Mouse (Mus musculus) macrophage (primary cell): ENCODE data around the gene Bid. TPM values are rescaled to one million over a fixed set of nuclear protein-coding genes. Genes with fewer than 3 reads are reported as not detected.

ENCODE experiments used
- H3K27ac ChIP-seq: fragments of 350-480 bp; formaldehyde crosslinking; 2 replicates; pipeline ENCODE4 v1.9.0; 2021
- H3K36me3 ChIP-seq: fragments of 350-480 bp; formaldehyde crosslinking; 2 replicates; pipeline ENCODE4 v1.9.0; 2021; ENCODE audit errors: inconsistent target
- H3K4me3 ChIP-seq: fragments of 350-480 bp; formaldehyde crosslinking; 2 replicates; pipeline ENCODE4 v1.9.0; 2021; ENCODE audit errors: inconsistent target
- H3K79me2 ChIP-seq: fragments of 350-480 bp; formaldehyde crosslinking; 2 replicates; pipeline ENCODE4 v1.9.0; 2021; ENCODE audit errors: inconsistent target
- WGBS: methylation state at CpG from one replicate; pipeline ENCODE4 v1.1.7; 2026; ENCODE audit warnings: inconsistent platforms; ENCODE audit not compliant: missing documents; 5-methylcytosine and 5-hydroxymethylcytosine counted together
- polyA plus RNA-seq: library from polyadenylated mRNA; stranded (reverse); fragments of 250-400 nt; gene quantifications from 3 replicates; pipeline ENCODE4 v1.2.4, GENCODE M21; 2018; ENCODE audit warnings: inconsistent platforms

The Bid gene
- polyA plus RNA-seq, 1 experiment from 2014 or later: 28.7 TPM

DNA sequence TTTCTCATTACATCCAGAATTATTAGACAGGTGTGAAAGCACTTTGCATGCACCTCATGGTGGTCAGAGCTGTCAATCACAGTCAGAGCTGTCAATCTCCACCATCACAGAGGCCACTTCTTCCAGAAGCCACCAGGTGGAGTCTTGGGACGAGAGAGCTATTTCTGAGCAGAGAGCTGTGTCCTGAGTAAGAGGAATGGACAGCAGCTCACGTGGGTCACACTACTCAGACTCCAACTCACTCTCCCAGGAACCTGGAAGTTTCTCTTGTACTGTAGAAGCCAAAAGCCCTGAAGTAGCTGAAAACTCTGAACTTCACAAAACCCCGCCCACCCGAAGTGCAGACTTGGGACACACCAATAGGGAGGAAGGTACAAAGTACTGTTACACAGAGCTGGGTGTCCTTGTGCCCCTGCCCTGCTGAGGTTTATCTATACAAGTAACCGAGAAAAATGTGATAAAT lies 13.2 kb downstream of the Bid start:
- H3K27ac ChIP-seq: no peak overlapping the region
- no peak overlapping the region for H3K4me3 ChIP-seq
- 61% methylated on average over 5 of the region's 5 CpGs for WGBS
- no peaks in the 10 kb centered on the region; the same call in 1 of the 2 replicates for H3K36me3 ChIP-seq
- peaks cover 90% of the 10 kb centered on the region for H3K79me2 ChIP-seq

GRCm38 (mm10) chr6:120901776-120902645 lies 14.6 kb downstream of the Bid start:
- WGBS: 40% methylated on average over 14 of the region's 14 CpGs
- peak overlapping the region; percentile 90 for H3K27ac ChIP-seq
- no peak overlapping the region for H3K4me3 ChIP-seq
- peaks cover 9% of the 10 kb centered on the region; the same call in 1 of the 2 replicates for H3K36me3 ChIP-seq
- H3K79me2 ChIP-seq: peaks cover 81% of the 10 kb centered on the region

GRCm38 (mm10) chr6:120898188-120898833 lies 18.3 kb downstream of the Bid start:
- H3K36me3 ChIP-seq: peaks cover 46% of the 10 kb centered on the region
- H3K4me3 ChIP-seq: no peak overlapping the region
- H3K27ac ChIP-seq: no peak overlapping the region
- H3K79me2 ChIP-seq: peaks cover 49% of the 10 kb centered on the region
- 81% methylated on average over 6 of the region's 6 CpGs for WGBS

DNA sequence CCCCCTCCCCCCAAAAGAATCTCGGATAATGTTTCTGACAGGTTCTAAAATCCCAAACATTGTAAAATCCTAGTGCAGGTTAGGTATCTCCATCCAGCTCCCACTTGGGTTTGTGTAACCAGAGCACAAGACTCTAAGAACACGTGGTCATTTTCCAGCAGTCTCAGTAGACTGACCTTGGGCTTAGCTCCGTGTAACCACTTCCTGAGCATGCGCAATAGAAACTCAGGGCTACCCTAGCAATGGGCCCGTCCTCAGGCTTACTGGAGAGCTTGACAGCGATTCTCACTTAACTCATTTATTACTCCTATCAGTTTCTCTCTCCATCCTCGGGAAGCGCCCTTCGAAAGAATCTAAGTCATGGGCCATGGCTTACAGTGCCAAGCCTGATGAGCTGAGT lies 22.1 kb downstream of the Bid start:
- 77% methylated on average over 9 of the region's 9 CpGs for WGBS
- peaks cover 18% of the 10 kb centered on the region; the same call in 1 of the 2 replicates for H3K79me2 ChIP-seq

DNA sequence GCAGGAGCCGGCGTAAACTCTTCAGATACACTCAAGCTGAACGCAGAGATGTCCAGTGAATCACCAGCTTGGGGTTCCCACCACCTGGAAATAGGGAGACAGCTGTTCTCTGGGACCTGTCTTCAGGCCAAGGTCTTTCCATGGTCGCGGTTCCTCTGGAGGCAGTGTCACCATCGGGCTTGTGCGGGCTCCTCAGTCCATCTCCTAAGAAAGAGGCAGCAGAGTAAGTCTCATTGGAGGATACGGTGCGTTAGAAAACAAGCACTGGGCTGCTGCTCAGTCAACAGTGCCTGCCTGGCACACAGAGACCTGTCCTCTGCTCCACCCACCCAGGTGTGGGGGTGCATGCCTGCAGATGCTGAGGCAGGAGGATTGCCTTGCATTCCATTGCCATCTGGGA lies 22.6 kb downstream of the Bid start:
- H3K36me3 ChIP-seq: peaks cover 76% of the 10 kb centered on the region
- WGBS: 99% methylated on average over 8 of the region's 9 CpGs
- peaks cover 13% of the 10 kb centered on the region; the same call in 1 of the 2 replicates for H3K79me2 ChIP-seq
- no peak overlapping the region for H3K27ac ChIP-seq
- no peak overlapping the region for H3K4me3 ChIP-seq

More for the DNA sequence above, 22.1 kb downstream of the Bid start:
- Histone ChIP-seq H3K36me3 (peaks cover 73% of the 10 kb centered on the region), H3K27ac (no peak overlapping the region), H3K4me3 (no peak overlapping the region)

DNA sequence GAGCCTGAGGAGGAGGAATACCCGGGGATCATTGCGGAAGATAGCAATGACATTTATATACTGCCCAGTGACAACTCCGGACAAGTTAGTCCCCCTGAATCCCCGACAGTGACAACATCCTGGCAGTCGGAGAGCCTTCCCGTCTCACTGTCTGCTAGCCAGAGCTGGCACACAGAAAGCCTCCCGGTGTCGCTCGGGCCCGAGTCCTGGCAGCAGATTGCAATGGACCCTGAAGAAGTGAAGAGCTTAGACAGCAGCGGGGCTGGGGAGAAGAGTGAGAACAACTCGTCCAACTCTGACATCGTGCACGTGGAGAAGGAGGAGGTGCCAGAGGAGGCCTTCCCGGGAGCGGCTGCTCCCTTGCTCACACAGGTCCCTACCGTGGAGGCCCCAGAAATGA lies 30.0 kb downstream of the Bid start:
- Histone ChIP-seq H3K79me2 (no peaks in the 10 kb centered on the region), H3K4me3 (no peak overlapping the region), H3K36me3 (peaks cover 24% of the 10 kb centered on the region; the same call in 1 of the 2 replicates), H3K27ac (no peak overlapping the region)
- WGBS: 93% methylated on average over 17 of the region's 17 CpGs

DNA sequence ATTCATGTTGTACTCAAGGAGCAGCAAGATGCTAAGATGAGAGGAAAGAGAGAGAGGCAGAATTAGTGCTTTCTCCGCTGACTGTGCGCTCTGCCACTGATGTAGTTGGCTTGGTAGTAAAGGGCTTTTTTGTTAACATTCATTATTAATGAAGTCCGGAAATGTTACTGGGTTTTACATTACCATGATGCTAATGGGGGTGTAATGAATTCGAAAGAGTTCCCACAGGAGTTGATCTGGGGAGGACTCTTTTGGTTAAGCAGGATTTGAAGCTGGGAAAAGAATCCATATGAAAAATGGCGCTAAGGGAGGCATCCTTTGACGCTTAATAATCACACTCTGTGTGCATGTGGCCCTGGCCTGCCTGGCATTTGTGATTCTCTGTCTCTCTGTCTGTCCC lies 32.2 kb downstream of the Bid start:
- Histone ChIP-seq H3K4me3 (no peak overlapping the region), H3K79me2 (no peaks in the 10 kb centered on the region), H3K27ac (no peak overlapping the region), H3K36me3 (peaks cover 13% of the 10 kb centered on the region; the same call in 1 of the 2 replicates)
- 97% methylated on average over 6 of the region's 6 CpGs for WGBS

- Histone ChIP-seq H3K4me3 (no peak overlapping the region), H3K27ac (no peak overlapping the region), H3K79me2 (no peaks in the 10 kb centered on the region), H3K36me3 (peaks cover 5% of the 10 kb centered on the region; the same call in 1 of the 2 replicates)
- WGBS: 93% methylated on average over 4 of the region's 5 CpGs
Measured at GRCm38 (mm10) chr6:120879046-120879445, 37.6 kb downstream of the Bid start.

- WGBS: 95% methylated on average over 9 of the region's 9 CpGs
- no peak overlapping the region for H3K4me3 ChIP-seq
- no peaks in the 10 kb centered on the region for H3K79me2 ChIP-seq
- H3K27ac ChIP-seq: no peak overlapping the region
- peaks cover 10% of the 10 kb centered on the region for H3K36me3 ChIP-seq
Measured at GRCm38 (mm10) chr6:120873874-120874273, 42.8 kb downstream of the Bid start.

- H3K4me3 ChIP-seq: no peak overlapping the region
- peaks cover 10% of the 10 kb centered on the region for H3K36me3 ChIP-seq
- 96% methylated on average over 2 of the region's 2 CpGs for WGBS
Measured at GRCm38 (mm10) chr6:120871286-120871685, 45.4 kb downstream of the Bid start.

GRCm38 (mm10) chr6:120868824-120869223 lies 47.8 kb downstream of the Bid start:
- 89% methylated on average over 1 of the region's 1 CpGs for WGBS
- Histone ChIP-seq H3K79me2 (no peaks in the 10 kb centered on the region), H3K27ac (no peak overlapping the region), H3K4me3 (no peak overlapping the region), H3K36me3 (peaks cover 10% of the 10 kb centered on the region; the same call in 1 of the 2 replicates)

More at GRCm38 (mm10) chr6:120871286-120871685, 45.4 kb downstream of the Bid start:
- H3K27ac ChIP-seq: no peak overlapping the region
- no peaks in the 10 kb centered on the region for H3K79me2 ChIP-seq

- 35% methylated on average over 9 of the region's 9 CpGs for WGBS
- Histone ChIP-seq H3K27ac (no peak overlapping the region), H3K79me2 (no peaks in the 10 kb centered on the region), H3K4me3 (no peak overlapping the region), H3K36me3 (0 out of 2 replicates have a peak, but pooled peaks cover 2% of the 10 kb centered on the region)
Measured at GRCm38 (mm10) chr6:120866051-120866814, 50.4 kb downstream of the Bid start.

DNA sequence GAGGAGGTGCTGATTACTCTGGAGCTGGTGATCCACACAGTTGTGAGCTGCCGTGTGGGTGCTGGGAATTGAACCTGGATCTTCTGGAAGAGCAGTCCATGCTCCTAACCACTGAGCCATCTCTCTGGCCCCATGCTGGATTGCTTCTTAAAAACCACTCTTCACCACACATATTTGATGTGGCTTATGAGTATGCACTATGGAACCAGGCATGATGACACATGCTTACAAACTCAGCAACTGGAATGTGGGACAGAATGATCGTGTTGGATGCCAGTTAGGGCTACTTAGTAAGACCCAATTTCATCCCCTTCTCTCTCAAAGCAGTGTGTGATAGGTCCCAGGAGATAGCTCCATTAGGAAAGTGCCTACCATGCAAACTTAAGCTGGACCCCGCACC lies 56.6 kb downstream of the Bid start:
- H3K4me3 ChIP-seq: no peak overlapping the region
- WGBS: 97% methylated on average over 3 of the region's 3 CpGs
- peaks cover 12% of the 10 kb centered on the region; the same call in 1 of the 2 replicates for H3K79me2 ChIP-seq
- no peaks in the 10 kb centered on the region for H3K36me3 ChIP-seq
- no peak overlapping the region for H3K27ac ChIP-seq

DNA sequence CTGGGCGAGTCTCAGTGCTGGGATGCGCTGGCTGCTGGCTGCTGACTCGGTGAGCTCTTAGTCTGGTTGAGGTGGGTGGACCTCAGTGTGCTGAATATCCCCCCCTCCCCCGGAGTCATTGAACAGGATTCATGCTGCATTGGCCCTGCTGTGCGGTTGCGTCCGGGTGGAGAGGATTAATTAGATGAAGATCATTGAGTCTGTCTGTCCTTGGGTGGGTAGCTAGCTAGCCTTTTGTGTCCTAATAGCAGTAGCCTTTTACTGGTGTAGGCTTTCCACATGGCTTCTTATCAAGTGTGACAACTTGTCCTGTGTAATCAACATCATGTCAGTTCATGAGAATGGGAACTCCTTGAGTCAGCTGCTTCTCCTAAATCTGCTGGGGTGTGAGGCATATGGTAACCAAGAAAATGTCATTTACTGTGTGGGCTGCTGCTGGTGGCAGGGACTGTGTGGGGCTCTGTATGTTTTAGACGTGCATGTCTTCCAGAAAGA lies 58.4 kb downstream of the Bid start:
- Histone ChIP-seq H3K36me3 (no peaks in the 10 kb centered on the region; the same call in 1 of the 2 replicates), H3K79me2 (peaks cover 12% of the 10 kb centered on the region; the same call in 1 of the 2 replicates), H3K27ac (no peak overlapping the region), H3K4me3 (no peak overlapping the region)
- 97% methylated on average over 8 of the region's 8 CpGs for WGBS
